Mouse (Mus musculus) yolk sac, embryonic 10.5 days (tissue): ENCODE data around the gene Slc37a1.

Source experiments
- DNase-seq: peaks from one replicate; pipeline ENCODE4 v3.0.0-alpha.2; 2017; ENCODE audit warnings: low spot score

The Slc37a1 gene

GRCm38 (mm10) chr17:31294363-31295214, 8.0 kb downstream of the Slc37a1 start:
- DNase-seq: no peak

GRCm38 (mm10) chr17:31295215-31295891, 8.8 kb downstream of the Slc37a1 start:
- DNase-seq: no peak

- DNase-seq: peak; percentile 81
These were observed 9.5 kb downstream of the Slc37a1 start for GRCm38 (mm10) chr17:31295892-31296781.

- DNase-seq: no peak
These were observed 10.9 kb downstream of the Slc37a1 start for GRCm38 (mm10) chr17:31297521-31297939.

GRCm38 (mm10) chr17:31298419-31299209, 12.0 kb downstream of the Slc37a1 start:
- DNase-seq: no peak

GRCm38 (mm10) chr17:31299981-31300380, 13.4 kb downstream of the Slc37a1 start:
- DNase-seq: no peak

- no peak for DNase-seq
These were observed 14.1 kb downstream of the Slc37a1 start for GRCm38 (mm10) chr17:31300736-31301135.

- no peak for DNase-seq
These were observed 16.8 kb downstream of the Slc37a1 start for GRCm38 (mm10) chr17:31303401-31303800.

GRCm38 (mm10) chr17:31304895-31305775, 18.5 kb downstream of the Slc37a1 start:
- DNase-seq: peak; percentile 81

GRCm38 (mm10) chr17:31305776-31306120, 19.2 kb downstream of the Slc37a1 start:
- DNase-seq: no peak

GRCm38 (mm10) chr17:31307756-31308155, 21.2 kb downstream of the Slc37a1 start:
- DNase-seq: no peak

GRCm38 (mm10) chr17:31308291-31308816, 21.8 kb downstream of the Slc37a1 start:
- DNase-seq: no peak

GRCm38 (mm10) chr17:31309281-31309793, 22.7 kb downstream of the Slc37a1 start:
- no peak for DNase-seq

- no peak for DNase-seq
These were observed 24.5 kb downstream of the Slc37a1 start for GRCm38 (mm10) chr17:31311047-31311446.

GRCm38 (mm10) chr17:31312648-31313047, 26.1 kb downstream of the Slc37a1 start:
- no peak for DNase-seq

- no peak for DNase-seq
These were observed 28.6 kb downstream of the Slc37a1 start for GRCm38 (mm10) chr17:31315046-31315792.

- no peak for DNase-seq
These were observed 29.4 kb downstream of the Slc37a1 start for GRCm38 (mm10) chr17:31315993-31316392.

- no peak for DNase-seq
These were observed 30.4 kb downstream of the Slc37a1 start for GRCm38 (mm10) chr17:31316998-31317397.
